Mouse (Mus musculus) limb, embryonic 15.5 days (tissue): ENCODE data around the gene E130208F15Rik. TPM values are rescaled to one million over a fixed set of nuclear protein-coding genes. Genes with fewer than 3 reads are reported as not detected.

Experiments used
- ATAC-seq: fragments of 200-750 bp; cut with Nextera tagmentation; 2 replicates; pipeline ENCODE4 v1.8.0; 2017; ENCODE audit warnings: low read depth, moderate TSS enrichment; ENCODE audit not compliant: insufficient number of reproducible peaks, low FRiP score, low TSS enrichment
- H3K27ac ChIP-seq: fragments of 300-500 bp; sonication (generic); 2 replicates; pipeline ENCODE4 v1.5.1; 2015; ENCODE audit warnings: moderate library complexity, mild to moderate bottlenecking, inconsistent platforms
- H3K27me3 ChIP-seq: fragments of 300-500 bp; sonication (generic); 2 replicates; pipeline ENCODE4 v1.6.1; 2015; ENCODE audit warnings: inconsistent platforms
- H3K36me3 ChIP-seq: fragments of 300-500 bp; sonication (generic); 2 replicates; pipeline ENCODE4 v1.6.1; 2015; ENCODE audit warnings: inconsistent platforms
- H3K4me1 ChIP-seq: fragments of 300-500 bp; sonication (generic); 2 replicates; pipeline ENCODE4 v1.6.1; 2015; ENCODE audit warnings: inconsistent platforms
- H3K4me2 ChIP-seq: fragments of 300-500 bp; sonication (generic); 2 replicates; pipeline ENCODE4 v1.6.1; 2015; ENCODE audit warnings: mild to moderate bottlenecking, inconsistent platforms
- H3K4me3 ChIP-seq: fragments of 300-500 bp; sonication (generic); 2 replicates; pipeline ENCODE4 v1.5.1; 2015; ENCODE audit warnings: mild to moderate bottlenecking, inconsistent platforms
- H3K9ac ChIP-seq: fragments of 300-500 bp; sonication (generic); 2 replicates; pipeline ENCODE4 v1.6.1; 2015; ENCODE audit warnings: inconsistent platforms
- H3K9me3 ChIP-seq: fragments of 300-500 bp; sonication (generic); 2 replicates; pipeline ENCODE4 v1.6.1; 2016; ENCODE audit warnings: inconsistent platforms
- WGBS: fragments of 180-500 bp; shearing (Covaris S2); methylation state at CpG from one replicate; pipeline ENCODE4 v1.1.7; 2015; 5-methylcytosine and 5-hydroxymethylcytosine counted together
- polyA plus RNA-seq: library from polyadenylated mRNA; unstranded; fragments of >200 nt; fragmentation: Nextera tagmentation; extraction: Ambion mirVana; gene quantifications from 2 replicates; pipeline ENCODE4 v1.2.1, GENCODE M21; 2015

Gene E130208F15Rik
- polyA plus RNA-seq = 3.4 TPM in 1 of 2 replicates, not detected in the other

GRCm38 (mm10) chr7:30321539-30322284, at the start of gene E130208F15Rik:
Gene E130208F15Rik, plus strand, starts transcription at chr7:30321740.
- Histone ChIP-seq H3K4me3 (peak within 1 kb of the TSS; percentile 79), H3K9me3 (0 out of 2 replicates have a peak, but pooled peaks cover 5% of the 10 kb centered on the region), H3K4me1 (peaks cover 17% of the 10 kb centered on the region), H3K9ac (peak within 1 kb of the TSS; percentile 71), H3K27me3 (no peaks in the 10 kb centered on the region), H3K27ac (peak within 1 kb of the TSS; percentile 87), H3K4me2 (peak within 1 kb of the TSS; percentile 74), H3K36me3 (peaks cover 14% of the 10 kb centered on the region; the same call in 1 of the 2 replicates)
- WGBS = under 1% methylated on average over 63 of the region's 63 CpGs
- ATAC-seq = peak; percentile 41

GRCm38 (mm10) chr7:30274383-30274782, 47.2 kb upstream of the E130208F15Rik start:
- Histone ChIP-seq H3K36me3 (peaks cover 15% of the 10 kb centered on the region; the same call in 1 of the 2 replicates), H3K9me3 (no peaks in the 10 kb centered on the region), H3K27me3 (no peaks in the 10 kb centered on the region), H3K9ac (no peak overlapping the region), H3K27ac (no peak overlapping the region), H3K4me2 (no peak overlapping the region), H3K4me3 (no peak overlapping the region), H3K4me1 (no peaks in the 10 kb centered on the region)
- ATAC-seq = no peak
- WGBS = 70% methylated on average over 6 of the region's 6 CpGs

GRCm38 (mm10) chr7:30278911-30279310, 42.6 kb upstream of the E130208F15Rik start:
- ATAC-seq = no peak
- Histone ChIP-seq H3K4me2 (peak overlapping the region; percentile 92; the same call in 1 of the 2 replicates), H3K36me3 (no peaks in the 10 kb centered on the region), H3K4me1 (peaks cover 16% of the 10 kb centered on the region), H3K9ac (no peak overlapping the region), H3K27me3 (no peaks in the 10 kb centered on the region), H3K9me3 (no peaks in the 10 kb centered on the region), H3K4me3 (no peak overlapping the region), H3K27ac (no peak overlapping the region)
- WGBS = 40% methylated on average over 2 of the region's 2 CpGs

GRCm38 (mm10) chr7:30279536-30279935, 42.0 kb upstream of the E130208F15Rik start:
- ATAC-seq = no peak
- peaks cover 16% of the 10 kb centered on the region for H3K4me1 ChIP-seq
- no peaks in the 10 kb centered on the region for H3K9me3 ChIP-seq
- H3K36me3 ChIP-seq = no peaks in the 10 kb centered on the region
- 0 out of 2 replicates have a peak overlapping the region, but pooled peaks have one; percentile 28 for H3K9ac ChIP-seq
- H3K4me3 ChIP-seq = peak overlapping the region; percentile 81
- no peak overlapping the region for H3K27ac ChIP-seq
- H3K4me2 ChIP-seq = peak overlapping the region; percentile 92
- H3K27me3 ChIP-seq = no peaks in the 10 kb centered on the region
- 0% methylated on average over 6 of the region's 6 CpGs for WGBS

GRCm38 (mm10) chr7:30279951-30280669, 41.4 kb upstream of the E130208F15Rik start, which contains the start of the genes Thap8 and Wdr62:
Gene Thap8, plus strand, starts transcription at chr7:30280094.
Gene Wdr62, minus strand, starts transcription at chr7:30280419.
- Histone ChIP-seq H3K36me3 (no peaks in the 10 kb centered on the region), H3K27ac (peak within 1 kb of the TSS; percentile 96), H3K4me3 (peak within 1 kb of the TSS; percentile 81), H3K4me1 (peaks cover 16% of the 10 kb centered on the region), H3K9me3 (no peaks in the 10 kb centered on the region), H3K27me3 (no peaks in the 10 kb centered on the region), H3K4me2 (peak within 1 kb of the TSS; percentile 92), H3K9ac (peak within 1 kb of the TSS; percentile 31)
- ATAC-seq = peak; percentile 95
- under 1% methylated on average over 49 of the region's 49 CpGs for WGBS

GRCm38 (mm10) chr7:30280670-30281138, 40.8 kb upstream of the E130208F15Rik start:
- peak; percentile 83 for ATAC-seq
- Histone ChIP-seq H3K4me2 (peak overlapping the region; percentile 92), H3K27ac (peak overlapping the region; percentile 96), H3K9me3 (no peaks in the 10 kb centered on the region), H3K36me3 (no peaks in the 10 kb centered on the region), H3K4me3 (peak overlapping the region; percentile 81), H3K27me3 (no peaks in the 10 kb centered on the region), H3K4me1 (peaks cover 16% of the 10 kb centered on the region), H3K9ac (peak overlapping the region; percentile 31)
- WGBS = under 1% methylated on average over 20 of the region's 20 CpGs

- H3K36me3 ChIP-seq = no peaks in the 10 kb centered on the region
- H3K27ac ChIP-seq = peak overlapping the region; percentile 96
- 0 out of 2 replicates have a peak overlapping the region, but pooled peaks have one; percentile 92 for H3K4me2 ChIP-seq
- H3K27me3 ChIP-seq = no peaks in the 10 kb centered on the region
- H3K4me1 ChIP-seq = peaks cover 16% of the 10 kb centered on the region
- no peak overlapping the region for H3K9ac ChIP-seq
- H3K4me3 ChIP-seq = no peak overlapping the region
- no peaks in the 10 kb centered on the region for H3K9me3 ChIP-seq
- WGBS = 72% methylated on average over 4 of the region's 4 CpGs
- ATAC-seq = no peak
Measured at GRCm38 (mm10) chr7:30281522-30281921, 40.0 kb upstream of the E130208F15Rik start.

GRCm38 (mm10) chr7:30282740-30283139, 38.8 kb upstream of the E130208F15Rik start:
- H3K9me3 ChIP-seq = no peaks in the 10 kb centered on the region
- peaks cover 16% of the 10 kb centered on the region for H3K4me1 ChIP-seq
- no peaks in the 10 kb centered on the region for H3K36me3 ChIP-seq
- no peak for ATAC-seq
- H3K27ac ChIP-seq = no peak overlapping the region
- no peak overlapping the region for H3K4me2 ChIP-seq
- H3K9ac ChIP-seq = no peak overlapping the region
- no peaks in the 10 kb centered on the region for H3K27me3 ChIP-seq
- H3K4me3 ChIP-seq = no peak overlapping the region
- WGBS = 67% methylated on average over 7 of the region's 7 CpGs

- no peaks in the 10 kb centered on the region for H3K36me3 ChIP-seq
- no peak overlapping the region for H3K27ac ChIP-seq
- H3K4me1 ChIP-seq = peaks cover 14% of the 10 kb centered on the region
- no peak overlapping the region for H3K4me2 ChIP-seq
- WGBS = 57% methylated on average over 8 of the region's 8 CpGs
- H3K27me3 ChIP-seq = no peaks in the 10 kb centered on the region
- H3K9ac ChIP-seq = no peak overlapping the region
- H3K9me3 ChIP-seq = no peaks in the 10 kb centered on the region
- no peak overlapping the region for H3K4me3 ChIP-seq
- ATAC-seq = no peak
Measured at GRCm38 (mm10) chr7:30286701-30287410, 34.7 kb upstream of the E130208F15Rik start.

GRCm38 (mm10) chr7:30288046-30288445, 33.5 kb upstream of the E130208F15Rik start:
- no peak overlapping the region for H3K9ac ChIP-seq
- ATAC-seq = no peak
- no peaks in the 10 kb centered on the region for H3K36me3 ChIP-seq
- H3K4me3 ChIP-seq = no peak overlapping the region
- WGBS = 72% methylated on average over 6 of the region's 6 CpGs
- H3K4me1 ChIP-seq = peaks cover 22% of the 10 kb centered on the region
- H3K27ac ChIP-seq = no peak overlapping the region
- no peak overlapping the region for H3K4me2 ChIP-seq
- H3K27me3 ChIP-seq = no peaks in the 10 kb centered on the region
- no peaks in the 10 kb centered on the region for H3K9me3 ChIP-seq

GRCm38 (mm10) chr7:30289071-30289713, 32.3 kb upstream of the E130208F15Rik start:
- 71% methylated on average over 7 of the region's 7 CpGs for WGBS
- Histone ChIP-seq H3K9ac (no peak overlapping the region), H3K4me3 (no peak overlapping the region), H3K27ac (peak overlapping the region; percentile 48; the same call in 1 of the 2 replicates), H3K27me3 (no peaks in the 10 kb centered on the region), H3K4me2 (no peak overlapping the region), H3K4me1 (peaks cover 28% of the 10 kb centered on the region), H3K9me3 (no peaks in the 10 kb centered on the region), H3K36me3 (peaks cover 1% of the 10 kb centered on the region; the same call in 1 of the 2 replicates)
- ATAC-seq = no peak
